Mouse (Mus musculus) right cerebral cortex, postnatal 4 days (tissue): ENCODE data around the gene Zfp414.

Experiments used
- DNase-seq: peaks from one replicate; pipeline ENCODE4 v3.0.0-alpha.2; 2022

The Zfp414 gene

GRCm38 (mm10) chr17:33649781-33650475, 21.0 kb downstream of the Zfp414 start:
- DNase-seq, result no peak

- DNase-seq, result no peak
Observed at GRCm38 (mm10) chr17:33666813-33667212, 37.9 kb downstream of the Zfp414 start.

GRCm38 (mm10) chr17:33669681-33670080, 40.8 kb downstream of the Zfp414 start:
- DNase-seq, result no peak

- no peak for DNase-seq
Observed at GRCm38 (mm10) chr17:33673837-33674236, 44.9 kb downstream of the Zfp414 start.

- no peak for DNase-seq
Observed at GRCm38 (mm10) chr17:33675452-33675851, 46.6 kb downstream of the Zfp414 start.

- DNase-seq, result no peak
Observed at GRCm38 (mm10) chr17:33676086-33676485, 47.2 kb downstream of the Zfp414 start.

GRCm38 (mm10) chr17:33678771-33679170, 49.9 kb downstream of the Zfp414 start:
- DNase-seq, result no peak
